Mouse (Mus musculus) mesoderm, embryonic 11.5 days (tissue): ENCODE results near the gene Cdc45.

Source experiments
- DNase-seq: peaks from one replicate; pipeline ENCODE4 v3.0.0-alpha.2; 2012; ENCODE audit warnings: low read depth, low spot score

Gene Cdc45

GRCm38 (mm10) chr16:18788627-18789406 lies 23.0 kb downstream of the Cdc45 start:
- no peak for DNase-seq

- no peak for DNase-seq
Measured at GRCm38 (mm10) chr16:18786652-18787051, 25.1 kb downstream of the Cdc45 start.

DNA sequence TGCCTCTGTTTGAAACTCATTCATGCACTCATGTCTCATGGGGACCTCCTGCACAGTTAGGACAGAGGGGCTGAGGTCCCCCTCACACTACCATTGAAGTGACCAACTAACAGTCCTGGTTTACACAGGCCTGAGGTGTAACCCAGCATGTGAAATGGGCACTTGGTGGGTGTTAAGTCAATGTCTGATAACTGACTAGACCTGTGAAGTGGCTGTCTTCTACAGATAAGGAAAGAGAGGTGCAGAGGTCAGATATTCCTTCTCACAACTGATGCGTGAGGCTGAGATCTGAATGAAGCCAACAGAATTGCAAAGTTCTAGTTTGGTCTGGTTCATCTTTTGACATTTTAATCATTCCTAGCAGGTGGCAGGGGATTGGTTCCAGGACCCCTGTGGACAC lies 26.3 kb downstream of the Cdc45 start:
- no peak for DNase-seq

GRCm38 (mm10) chr16:18785025-18785424 lies 26.8 kb downstream of the Cdc45 start:
- no peak for DNase-seq

DNA sequence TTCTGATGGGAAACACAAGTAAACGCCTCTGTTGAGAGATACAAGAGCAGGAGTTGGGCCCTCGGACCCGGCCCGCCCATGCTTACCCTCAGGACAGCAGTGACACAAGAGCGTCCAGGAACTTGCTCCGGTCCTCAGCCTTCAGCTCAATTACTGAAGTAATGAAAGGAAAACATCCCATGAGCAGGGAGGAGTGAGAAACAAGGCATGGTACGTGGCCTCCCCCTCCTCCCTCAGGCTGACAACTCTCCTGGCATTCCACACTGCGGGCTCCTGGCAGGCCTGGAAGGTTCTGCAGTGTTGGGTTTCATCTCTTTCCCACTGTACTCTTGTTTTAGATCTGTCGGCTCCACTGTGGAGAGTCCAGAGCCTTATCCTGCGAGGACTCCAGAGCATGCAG lies 30.0 kb downstream of the Cdc45 start:
- no peak for DNase-seq

GRCm38 (mm10) chr16:18778461-18778860 lies 33.3 kb downstream of the Cdc45 start:
- DNase-seq: no peak

DNA sequence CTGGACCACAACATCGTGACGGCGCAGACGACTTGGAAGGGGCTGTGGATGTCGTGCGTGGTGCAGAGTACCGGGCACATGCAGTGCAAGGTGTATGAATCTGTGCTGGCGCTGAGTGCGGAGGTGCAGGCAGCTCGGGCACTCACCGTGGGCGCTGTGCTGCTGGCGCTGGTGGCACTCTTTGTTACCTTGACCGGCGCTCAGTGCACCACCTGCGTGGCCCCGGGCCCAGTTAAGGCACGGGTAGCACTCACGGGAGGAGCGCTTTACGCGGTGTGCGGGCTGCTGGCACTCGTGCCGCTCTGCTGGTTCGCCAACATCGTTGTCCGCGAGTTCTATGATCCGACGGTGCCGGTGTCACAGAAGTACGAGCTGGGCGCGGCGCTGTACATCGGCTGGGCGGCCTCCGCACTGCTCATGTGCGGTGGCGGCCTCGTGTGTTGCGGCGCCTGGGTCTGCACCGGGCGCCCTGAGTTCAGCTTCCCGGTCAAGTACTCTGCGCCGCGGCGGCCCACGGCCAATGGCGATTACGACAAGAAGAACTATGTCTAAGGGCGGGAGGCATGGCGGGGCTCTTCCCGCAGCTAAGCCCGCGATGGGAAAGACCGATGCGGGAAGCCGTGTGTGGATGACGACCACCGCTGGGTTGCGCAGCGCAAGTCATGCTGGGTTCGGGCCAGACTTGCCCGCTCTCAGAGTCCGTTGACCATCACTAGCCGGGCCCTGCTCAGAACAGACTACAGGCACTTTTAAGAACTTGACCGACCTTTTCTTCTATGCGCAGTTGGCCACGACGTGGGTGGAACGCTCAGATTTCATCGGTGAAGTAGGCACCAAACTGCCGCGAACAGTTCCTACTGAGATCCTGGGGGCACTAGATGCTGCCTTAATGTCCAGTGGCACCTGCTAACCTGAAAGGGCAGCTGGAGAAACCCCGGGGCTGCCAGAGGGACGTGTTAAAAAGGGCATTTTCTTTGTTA lies 34.4 kb downstream of the Cdc45 start:
- DNase-seq: peak; percentile 25

- peak; percentile 56 for DNase-seq
Measured at GRCm38 (mm10) chr16:18776556-18777100, 35.2 kb downstream of the Cdc45 start, which contains the start of gene Cldn5. TSS of gene Cldn5 (plus strand) at chr16:18776847.

DNA sequence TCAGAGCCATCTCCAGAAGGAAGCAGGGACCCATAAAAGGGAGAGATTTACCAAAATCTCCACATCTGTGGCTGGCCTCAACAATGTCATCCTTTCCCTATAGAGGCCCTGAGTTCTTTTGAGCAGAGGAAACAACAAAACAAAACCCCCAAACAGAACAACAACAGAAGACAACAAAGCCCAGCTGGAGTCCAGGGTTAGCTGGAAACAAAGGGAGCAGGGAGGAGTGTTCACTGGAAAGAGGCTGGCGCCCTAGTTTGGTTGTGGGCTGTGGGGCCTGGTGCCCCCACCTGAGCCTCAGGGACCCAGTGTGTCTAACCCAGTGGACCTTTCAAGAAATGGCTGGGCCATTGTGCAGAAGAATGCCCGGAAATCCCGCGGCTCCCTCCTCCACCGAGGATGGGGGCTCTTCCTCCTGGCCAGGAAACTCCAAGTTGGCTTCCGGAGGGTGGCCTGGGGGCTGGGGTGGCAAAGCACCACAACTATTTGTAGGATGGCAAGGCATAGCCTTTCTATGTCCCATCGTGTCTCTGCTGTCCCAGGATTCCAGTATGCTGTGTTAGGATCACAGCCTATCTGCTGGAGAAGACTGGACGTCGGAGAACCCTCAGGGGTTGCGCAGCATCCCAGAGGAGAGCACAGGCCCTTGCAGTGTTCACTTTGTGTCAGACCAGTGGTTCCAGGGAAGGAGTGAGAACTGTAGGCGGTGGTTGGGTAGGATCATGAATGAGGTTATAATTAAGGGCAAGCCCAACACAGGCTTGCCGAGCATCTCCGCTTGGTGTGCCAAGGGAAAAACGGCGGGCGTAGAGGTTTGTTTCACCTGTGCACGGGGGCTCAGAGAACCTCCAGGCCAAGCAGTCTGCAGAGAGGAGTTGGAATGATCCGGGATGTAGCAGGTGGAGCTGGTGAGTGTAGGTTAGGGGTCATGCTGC lies 35.9 kb downstream of the Cdc45 start:
- no peak for DNase-seq

- peak; percentile 59 for DNase-seq
Measured at GRCm38 (mm10) chr16:18773936-18774335, 37.9 kb downstream of the Cdc45 start.

DNA sequence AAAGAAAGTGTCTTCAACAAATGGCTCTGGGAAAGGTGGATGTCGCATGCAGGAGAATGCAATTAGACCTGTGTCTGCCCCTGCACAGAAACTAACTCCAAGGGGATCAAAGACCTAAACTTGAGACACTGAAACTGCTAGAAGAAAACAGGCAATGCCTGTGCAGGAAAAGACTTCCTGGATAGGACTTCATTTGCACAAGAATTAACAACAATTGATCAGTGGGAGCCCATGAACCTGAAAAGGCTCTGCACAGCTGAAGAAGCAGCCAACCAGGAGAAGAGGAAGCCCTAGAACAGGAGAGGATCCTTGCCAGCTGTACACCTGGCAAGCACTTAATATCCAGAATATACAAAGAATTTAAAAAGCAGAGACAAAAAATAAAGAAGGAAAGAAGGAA lies 42.3 kb downstream of the Cdc45 start:
- DNase-seq: no peak

GRCm38 (mm10) chr16:18766390-18766789 lies 45.4 kb downstream of the Cdc45 start:
- no peak for DNase-seq

DNA sequence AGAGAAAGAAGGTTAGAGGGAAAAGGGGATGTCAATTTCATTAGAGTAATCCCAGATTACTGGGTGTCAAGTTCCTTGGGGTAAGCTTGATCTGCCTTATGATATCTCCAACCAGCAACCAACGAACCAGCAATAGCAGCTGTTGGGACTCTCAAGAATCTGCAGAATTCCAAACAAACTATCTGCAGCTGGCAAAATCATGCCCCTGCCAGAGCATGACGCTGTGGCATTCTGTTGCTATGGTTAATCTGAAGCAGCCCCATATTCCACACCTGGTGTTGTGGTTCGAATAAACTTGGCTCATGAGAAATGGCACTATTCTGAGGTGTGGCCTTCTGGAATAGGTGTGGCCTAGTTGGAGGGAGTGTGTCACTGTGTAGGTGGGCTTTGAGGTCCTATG lies 48.8 kb downstream of the Cdc45 start:
- DNase-seq: no peak

GRCm38 (mm10) chr16:18761734-18762133 lies 50.1 kb downstream of the Cdc45 start:
- no peak for DNase-seq

- no peak for DNase-seq
Measured at GRCm38 (mm10) chr16:18751885-18752499, 59.8 kb downstream of the Cdc45 start.

GRCm38 (mm10) chr16:18751101-18751500 lies 60.7 kb downstream of the Cdc45 start:
- DNase-seq: no peak

- no peak for DNase-seq
Measured at GRCm38 (mm10) chr16:18746268-18747122, 65.3 kb downstream of the Cdc45 start.

- DNase-seq: no peak
Measured at GRCm38 (mm10) chr16:18738303-18738702, 73.5 kb downstream of the Cdc45 start.

DNA sequence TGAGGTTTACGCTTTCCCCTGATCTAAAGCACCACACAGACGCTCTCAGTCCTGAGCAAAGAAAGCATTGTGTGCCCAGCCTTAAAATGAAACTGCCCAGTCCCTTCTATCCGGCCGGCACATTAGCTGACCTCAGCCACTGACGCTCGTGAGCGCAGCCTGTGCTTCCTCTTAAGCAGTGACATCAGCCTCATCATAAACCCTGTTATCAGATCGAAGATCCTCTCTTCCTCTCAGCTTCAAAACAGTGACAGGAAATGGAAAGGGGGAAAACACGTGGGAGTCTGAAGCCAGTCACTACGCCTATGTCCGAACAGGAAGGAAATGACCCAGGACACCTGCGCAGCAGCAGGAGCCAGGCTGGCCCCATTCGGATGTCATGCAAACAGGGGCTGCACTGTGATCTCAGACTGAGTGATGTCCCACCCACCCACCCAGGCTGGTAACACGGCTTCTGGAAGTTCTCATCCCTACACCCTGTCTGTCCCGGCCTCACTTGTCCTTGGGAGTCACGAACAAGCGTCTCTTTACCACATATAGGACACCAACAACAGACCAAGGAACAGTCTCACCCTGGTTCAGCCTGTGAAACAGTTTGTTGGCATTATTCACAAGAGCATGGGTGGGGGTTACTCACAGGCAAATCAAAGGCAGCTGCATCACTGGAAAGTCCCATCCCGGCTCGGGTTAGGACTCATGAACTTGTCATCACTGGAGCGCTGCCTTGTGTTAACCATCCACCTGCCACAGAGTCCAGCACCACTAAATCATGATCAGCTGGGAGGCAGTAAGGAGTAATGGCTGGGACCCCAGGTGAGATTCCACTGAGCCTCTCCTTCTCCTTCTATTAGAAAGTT lies 78.5 kb downstream of the Cdc45 start:
- DNase-seq: peak; percentile 13
